Mouse (Mus musculus) gastrocnemius, adult 18-20 months (tissue): Measurements from ENCODE around the gene Dtnbp1. TPM values are rescaled to one million over a fixed set of nuclear protein-coding genes. Genes with fewer than 3 reads are reported as not detected.

ENCODE experiments used
- DNase-seq: peaks from one replicate; pipeline ENCODE4 v3.0.0; 2021; ENCODE audit warnings: low spot score
- long read RNA-seq, 2 experiments: library from polyadenylated mRNA; stranded (forward); transcript quantifications; one replicate each; pipeline ENCODE4 v2.0.0; 2021
- total RNA-seq, 2 experiments: library from RNA; stranded (reverse); gene quantifications; 2 replicates each; pipeline ENCODE4 v1.2.3; 2021

The Dtnbp1 gene
- total RNA-seq = 10 to 100 TPM; 66.3 to 78.4 TPM
- long read RNA-seq, experiment 1, transcript Dtnbp1-201 (10 exons, 1,362 nt) = major isoform, 126 of 153 reads
- long read RNA-seq, experiment 1, partial matches to known transcripts = 3 of 153 reads
- long read RNA-seq, experiment 1, other reads (novel, unspliced or antisense) = 20 of 153 reads
- long read RNA-seq, experiment 2, transcript Dtnbp1-201 (10 exons, 1,362 nt) = major isoform, 115 of 133 reads
- long read RNA-seq, experiment 2, partial matches to known transcripts = 5 of 133 reads
- long read RNA-seq, experiment 2, other reads (novel, unspliced or antisense) = 10 of 133 reads

- DNase-seq = peak; percentile 64
Observed at GRCm38 (mm10) chr13:45001911-45002615, at the start of gene Dtnbp1. Gene Dtnbp1, minus strand, starts transcription at chr13:45002147.

- no peak for DNase-seq
Observed at GRCm38 (mm10) chr13:45049261-45050020, 47.5 kb upstream of the Dtnbp1 start.

DNA sequence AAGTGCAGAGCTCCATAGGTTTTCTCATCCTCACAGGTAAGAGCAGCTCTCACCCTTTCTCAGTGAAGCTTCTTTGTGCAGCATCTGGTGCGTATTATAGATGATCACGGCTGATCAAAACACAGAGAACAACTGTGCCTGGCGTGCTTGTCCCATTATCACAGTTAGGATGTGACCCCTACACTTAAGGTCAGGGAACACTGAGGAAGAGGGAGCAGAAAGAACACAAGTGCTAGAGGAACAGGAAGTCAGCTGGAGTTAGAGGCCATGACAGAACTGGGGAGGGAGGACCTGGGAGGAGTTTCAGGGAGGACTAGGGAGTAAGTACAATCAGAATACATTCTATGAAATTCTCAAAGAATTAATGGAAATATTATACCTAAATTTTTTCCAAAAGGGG lies 41.5 kb upstream of the Dtnbp1 start:
- no peak for DNase-seq

DNA sequence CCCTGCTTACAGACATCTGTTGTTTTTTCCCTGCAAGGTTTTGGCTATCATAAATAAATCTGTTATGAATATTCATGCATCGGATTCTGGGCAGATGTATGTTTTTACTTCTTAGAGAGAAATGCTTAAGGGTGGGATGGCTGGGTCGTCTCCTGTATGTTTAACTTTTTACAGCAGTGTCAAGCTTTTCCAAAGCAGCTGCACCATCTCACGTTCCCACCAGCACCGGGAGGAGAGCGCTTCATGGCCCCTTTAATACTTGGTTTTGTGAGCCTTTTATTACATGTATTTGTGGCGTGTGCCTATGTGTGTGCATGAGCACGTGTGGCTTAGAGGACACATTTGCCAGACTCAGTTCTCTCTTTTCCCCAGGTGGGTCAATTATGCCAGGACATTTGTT lies 38.8 kb upstream of the Dtnbp1 start:
- no peak for DNase-seq

GRCm38 (mm10) chr13:45040195-45040594 lies 38.2 kb upstream of the Dtnbp1 start:
- no peak for DNase-seq

DNA sequence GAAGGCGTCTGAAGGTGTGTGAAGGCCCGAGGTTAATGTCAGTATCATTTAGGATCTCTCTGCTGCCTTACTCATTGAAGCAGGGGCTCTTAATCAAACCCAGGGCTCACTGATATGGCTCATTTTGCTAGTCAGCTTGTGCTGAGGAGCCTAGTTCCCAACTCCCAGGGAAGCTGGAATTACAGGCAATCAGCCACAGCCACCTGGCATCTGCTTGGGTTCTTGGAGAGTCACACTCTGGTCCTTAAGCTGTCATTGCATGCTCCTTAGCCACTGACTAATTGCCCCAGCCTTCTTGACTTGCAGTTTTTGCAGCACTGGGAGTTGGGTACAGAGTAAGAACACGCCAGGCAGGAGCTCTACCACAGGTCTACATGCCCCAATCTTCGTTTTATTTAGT lies 34.5 kb upstream of the Dtnbp1 start:
- peak; percentile 42 for DNase-seq

DNA sequence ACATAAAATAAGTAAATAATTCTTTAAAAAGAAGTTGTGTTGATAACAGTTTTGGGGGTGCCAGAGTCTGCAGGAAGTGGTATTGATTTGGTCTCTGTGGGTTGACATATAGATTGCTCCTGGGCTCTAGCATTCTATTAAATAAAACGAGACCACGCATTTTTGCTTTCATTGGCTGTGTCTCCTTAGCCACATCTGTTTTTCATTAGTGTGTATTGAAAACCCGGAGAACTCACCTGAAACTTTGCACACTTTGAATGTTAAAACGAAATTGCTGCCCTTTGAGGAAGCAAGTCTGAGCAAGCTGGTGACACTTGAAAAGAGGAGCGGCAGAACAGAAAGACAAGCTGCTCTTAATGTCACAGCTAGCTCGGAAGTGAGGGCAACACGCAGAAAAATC lies 32.8 kb upstream of the Dtnbp1 start:
- DNase-seq = no peak

DNA sequence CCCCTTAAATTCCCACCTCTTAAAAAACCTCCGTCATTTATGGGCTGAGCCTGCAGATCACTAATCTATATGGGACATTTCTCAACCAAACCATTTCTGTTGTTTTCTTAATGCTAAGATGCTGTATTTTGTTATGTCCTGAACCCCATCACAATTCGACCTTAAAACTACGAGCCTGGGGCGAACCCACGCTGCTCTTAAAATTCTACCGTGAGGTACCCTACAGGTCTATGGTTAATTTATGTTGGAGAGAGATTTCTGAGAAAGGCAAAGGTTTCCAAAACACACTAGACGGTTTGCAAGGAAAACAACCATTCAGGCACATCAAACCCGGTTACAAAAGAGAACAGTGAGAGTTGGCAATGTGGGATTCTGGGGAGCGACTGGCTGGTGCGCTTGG lies 31.4 kb upstream of the Dtnbp1 start:
- no peak for DNase-seq

DNA sequence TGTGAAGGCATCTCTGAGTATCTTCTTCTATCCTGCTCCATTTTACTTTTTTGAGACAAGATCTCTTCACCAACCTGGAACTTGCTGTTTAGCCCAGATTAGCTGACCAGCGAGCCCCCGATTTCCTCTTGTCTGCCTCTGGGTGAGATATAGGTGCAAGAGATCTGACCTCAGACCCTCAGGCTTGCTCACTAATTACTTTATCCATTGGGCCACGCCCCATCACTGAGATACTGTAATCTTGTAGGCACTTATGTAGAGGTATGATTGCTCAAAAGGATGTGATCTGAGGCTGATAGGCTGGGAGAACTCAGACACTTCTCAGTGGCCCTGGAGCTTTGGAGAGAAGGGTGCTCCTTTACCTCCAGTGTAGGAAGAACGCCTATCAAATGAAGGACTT lies 30.5 kb upstream of the Dtnbp1 start:
- DNase-seq = no peak

GRCm38 (mm10) chr13:45031748-45032147 lies 29.8 kb upstream of the Dtnbp1 start:
- no peak for DNase-seq

DNA sequence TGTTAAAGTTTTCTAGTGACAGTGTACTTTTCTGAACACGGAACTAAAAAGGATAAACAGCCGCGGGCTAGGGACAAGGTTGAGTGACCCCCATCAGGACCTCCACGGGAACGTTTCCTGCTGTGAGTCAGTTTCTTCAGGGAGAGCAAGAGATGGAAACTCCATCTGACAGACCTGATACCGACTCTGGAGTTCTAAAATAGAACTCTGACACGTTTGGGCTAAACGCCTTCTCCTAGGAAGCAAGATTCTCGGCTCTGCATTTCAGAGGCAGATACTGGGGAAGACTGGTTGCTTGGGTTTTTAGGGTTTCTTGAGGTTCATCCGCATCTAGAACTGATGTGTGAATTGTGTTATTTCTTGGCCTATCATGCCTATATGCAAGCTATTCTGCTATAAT lies 29.4 kb upstream of the Dtnbp1 start:
- peak; percentile 24 for DNase-seq

DNA sequence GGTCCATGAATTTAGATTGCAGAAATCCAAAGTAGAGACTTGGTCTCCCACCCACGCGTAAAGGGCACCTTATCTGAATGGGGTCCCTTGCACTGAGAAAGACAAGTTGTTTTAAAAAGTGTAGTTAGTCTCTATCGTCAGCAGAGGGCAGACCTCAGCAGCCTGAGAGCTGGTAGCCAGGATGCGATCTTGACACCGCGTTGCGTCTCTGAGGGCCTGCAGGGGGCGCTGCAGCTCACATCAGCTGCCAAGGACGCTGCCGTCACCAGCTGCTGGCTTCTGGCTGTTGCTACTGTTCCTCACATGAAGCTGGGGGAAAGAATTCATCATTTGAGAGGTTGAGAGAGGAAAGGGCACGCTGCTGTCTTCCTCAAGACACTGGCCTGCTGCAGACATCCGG lies 28.9 kb upstream of the Dtnbp1 start:
- DNase-seq = peak; percentile 91

- DNase-seq = no peak
Observed at GRCm38 (mm10) chr13:45029791-45030190, 27.8 kb upstream of the Dtnbp1 start.

DNA sequence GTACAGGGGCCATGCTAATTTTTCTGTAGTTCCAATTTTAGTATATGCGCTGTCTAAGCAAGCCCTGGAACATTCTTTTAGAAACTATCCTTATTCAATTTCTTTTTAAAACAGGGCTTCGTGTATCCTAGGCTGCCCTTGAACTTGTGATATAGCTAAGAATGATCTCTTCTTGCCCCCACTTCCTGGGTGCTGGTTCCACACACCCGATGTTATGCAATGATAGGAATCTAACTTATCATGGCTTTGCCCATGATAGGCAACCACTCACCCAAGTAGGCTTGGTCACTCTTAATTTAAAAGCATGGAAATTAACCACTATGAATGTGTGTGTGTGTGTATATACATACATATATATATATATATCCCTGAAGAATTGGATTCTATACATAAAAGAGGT lies 24.3 kb upstream of the Dtnbp1 start:
- DNase-seq = no peak

DNA sequence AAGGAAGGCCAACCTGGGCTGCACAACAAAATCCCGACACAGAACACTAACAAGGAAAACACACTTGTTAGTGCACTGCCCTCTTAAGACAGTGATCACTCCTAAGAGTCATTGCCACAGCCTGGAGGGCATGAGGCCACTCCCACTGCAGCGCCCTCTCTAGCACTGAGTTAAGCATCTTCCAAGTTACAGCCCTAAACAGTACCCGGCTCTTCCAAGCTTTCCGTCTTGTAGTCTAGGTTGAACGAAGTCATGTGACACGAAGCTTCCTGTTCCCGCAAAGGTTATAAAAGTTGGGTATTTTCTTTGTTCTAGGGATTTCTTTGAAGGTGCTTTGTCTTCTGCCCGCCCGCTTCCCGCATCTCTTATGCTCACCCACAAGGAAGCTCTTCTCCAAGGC lies 22.9 kb upstream of the Dtnbp1 start:
- DNase-seq = no peak

GRCm38 (mm10) chr13:45023356-45024150 lies 21.6 kb upstream of the Dtnbp1 start:
- DNase-seq = no peak

DNA sequence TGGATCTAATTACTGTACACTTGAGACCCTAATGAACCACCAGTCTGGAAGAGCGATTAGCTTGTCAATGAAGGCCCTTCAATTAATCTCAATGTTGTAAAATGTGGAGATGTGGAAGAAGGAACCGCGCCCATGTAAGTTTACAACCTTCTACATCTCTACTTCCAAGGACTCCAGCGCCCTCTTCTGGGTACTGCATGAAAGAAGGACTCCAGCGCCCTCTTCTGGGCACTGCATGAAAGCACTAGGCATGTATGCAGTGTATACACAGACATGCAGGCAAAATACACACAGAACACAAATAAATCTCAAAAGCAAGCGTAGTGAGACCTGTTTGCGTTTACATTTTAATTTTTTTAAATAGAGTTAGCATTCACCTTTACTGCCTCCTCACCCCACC lies 6.2 kb upstream of the Dtnbp1 start:
- DNase-seq = no peak

DNA sequence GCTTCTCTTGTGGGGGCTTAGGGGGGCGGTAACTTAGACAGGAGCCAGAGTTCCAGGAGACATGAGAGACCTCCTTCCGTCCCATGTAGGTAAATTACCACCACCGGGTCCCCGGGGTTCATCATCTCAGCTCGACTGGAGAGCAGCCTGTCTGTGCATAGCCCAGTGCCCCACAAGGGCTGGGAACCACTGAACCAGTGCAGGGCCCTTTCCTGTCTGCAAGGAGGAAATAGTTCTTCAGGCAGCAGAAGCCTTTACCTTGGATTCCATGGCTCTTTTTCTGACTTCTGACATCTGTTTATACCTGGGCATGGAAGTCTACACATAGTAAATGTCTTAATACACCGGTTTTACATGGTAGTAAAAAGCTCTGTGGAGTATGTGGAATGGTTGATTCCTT lies 5.8 kb upstream of the Dtnbp1 start:
- no peak for DNase-seq

- DNase-seq = no peak
Observed at GRCm38 (mm10) chr13:45006483-45006882, 4.5 kb upstream of the Dtnbp1 start.

DNA sequence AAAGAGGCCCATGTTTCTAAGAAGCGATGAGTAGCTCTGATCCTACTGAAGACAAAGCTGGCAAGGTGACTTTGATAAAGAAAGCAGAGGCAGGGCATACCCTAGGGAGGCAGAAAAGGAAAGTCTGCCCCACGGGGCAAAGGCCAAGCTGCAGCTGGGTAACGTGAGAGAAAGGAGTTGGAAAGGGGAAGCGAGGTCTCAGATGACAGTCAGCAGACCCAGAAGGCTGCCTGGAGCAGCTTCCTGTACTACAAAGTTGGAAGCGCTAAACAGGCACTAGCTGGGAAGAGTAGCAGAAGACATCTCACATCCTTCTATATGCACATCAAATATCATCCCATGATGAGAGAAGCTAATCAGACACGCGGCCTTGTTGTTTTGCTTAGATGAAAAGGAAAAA lies 3.9 kb upstream of the Dtnbp1 start:
- DNase-seq = peak; percentile 50

DNA sequence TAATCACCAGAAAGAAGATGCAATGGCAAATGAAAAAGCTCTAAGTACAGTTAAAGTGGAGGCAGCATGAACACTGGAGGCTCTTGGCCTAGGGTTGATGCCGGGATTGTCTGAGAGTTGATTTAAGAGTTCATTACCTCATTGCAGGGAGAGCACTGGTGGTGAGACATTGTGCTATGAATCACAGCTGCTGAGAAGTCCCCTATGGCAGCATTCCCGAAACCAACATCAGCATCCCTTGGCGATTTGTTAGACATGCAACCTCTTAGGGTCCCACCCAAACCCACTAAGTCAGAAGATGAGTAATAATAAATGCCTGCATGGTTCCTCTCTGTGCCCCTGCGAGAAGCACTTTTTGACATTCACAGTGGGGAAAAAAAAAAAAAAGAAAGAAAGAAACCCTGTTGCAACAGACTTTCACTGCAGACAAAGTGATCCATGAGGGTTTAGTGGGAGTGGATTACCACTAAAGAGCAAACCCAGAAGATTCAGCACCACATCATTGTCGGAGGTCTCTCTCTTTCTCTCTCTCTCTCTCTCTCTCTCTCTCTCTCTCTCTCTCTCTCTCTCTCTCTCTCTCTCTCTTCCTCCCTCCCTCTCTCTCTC lies 3.1 kb upstream of the Dtnbp1 start:
- DNase-seq = peak; percentile 30
